10 mouse cellular contexts compared by ENCODE assay signal in genomic region chr14:46923931-46924330, GRCm38 (mm10). TPM values are rescaled to one million over a fixed set of nuclear protein-coding genes. Genes with fewer than 3 reads are reported as not detected.
DNase-seq lines count a peak whose midpoint lies in the region; ATAC-seq and TF ChIP-seq lines count a peak whose summit lies in the region.
"Had no signal": no experiment of that assay in that cellular context is flagged by ENCODE, and none has a peak within 500 bp of the region (broad histone marks: within the 10 kb centered on the region; RNA-seq: fewer than 3 reads in every experiment).

No protein-coding gene starts in this region.

- peak; percentile 27 for DNase-seq in gastrocnemius, postnatal 14 days
- DNase-seq in gastrocnemius, adult 8-10 months (ENCODE audit: low spot score in 2 of 2) = no peak
- peak; percentile 73 for DNase-seq in kidney, postnatal 0 days (ENCODE audit: low spot score)
- DNase-seq in lung, postnatal 4 days = peak; percentile 53 to 65
- DNase-seq in hindbrain, embryonic 11.5 days (ENCODE audit: low spot score) = no peak
- DNase-seq in testis, postnatal 14 days (ENCODE audit: low spot score) = no peak
- DNase-seq in spleen, postnatal 14 days (ENCODE audit: low spot score in 2 of 2) = no peak

- H3K9me3 ChIP-seq in heart, embryonic 14.5 days (ENCODE audit: control insufficient read depth, low read length) = no peaks in the 10 kb centered on the region
- no peaks in the 10 kb centered on the region for H3K9me3 ChIP-seq in kidney, postnatal 0 days (replicated peaks; ENCODE audit: low read length)
- H3K9me3 ChIP-seq in hindbrain, embryonic 11.5 days (ENCODE audit: control insufficient read depth, low read length) = no peaks in the 10 kb centered on the region
- H3K9me3 ChIP-seq: liver, embryonic 12.5 days had no signal

- H3K4me2 ChIP-seq in heart, embryonic 14.5 days (ENCODE audit: low read length) = no peak overlapping the region
- H3K4me2 ChIP-seq in kidney, postnatal 0 days (ENCODE audit: low read length) = peak overlapping the region; percentile 6; the same call in 1 of the 2 replicates
- no peak overlapping the region for H3K4me2 ChIP-seq in hindbrain, embryonic 11.5 days (replicated peaks; ENCODE audit: low read depth, low read length)
- H3K4me2 ChIP-seq: liver, embryonic 12.5 days had no signal

- no peak overlapping the region for H3K4me3 ChIP-seq in heart, embryonic 14.5 days (ENCODE audit: control insufficient read depth in 1 of 2, insufficient read depth in 1 of 2, low read depth in 1 of 2, low read length in 2 of 2)
- H3K4me3 ChIP-seq in kidney, postnatal 0 days (replicated peaks; ENCODE audit: low read depth, low read length) = no peak overlapping the region
- no peak overlapping the region for H3K4me3 ChIP-seq in hindbrain, embryonic 11.5 days (ENCODE audit: low read depth, low read length)
- H3K4me3 ChIP-seq: liver, embryonic 12.5 days had no signal

- intact Hi-C loops in gastrocnemius, postnatal 14 days (cut with DNase I; ENCODE audit: low total_unique reads) = no loop called here

- peaks cover 20 to 56% of the 10 kb centered on the region in 2 experiments for H3K4me1 ChIP-seq in heart, embryonic 14.5 days (ENCODE audit: control insufficient read depth in 2 of 2, insufficient read depth in 2 of 2, low read length in 2 of 2)
- 0 out of 2 replicates have a peak, but pooled peaks cover 11% of the 10 kb centered on the region for H3K4me1 ChIP-seq in kidney, postnatal 0 days (replicated peaks; ENCODE audit: insufficient read depth, low read length)
- H3K4me1 ChIP-seq in hindbrain, embryonic 11.5 days (replicated peaks; ENCODE audit: control insufficient read depth, insufficient read depth, low read length) = no peaks in the 10 kb centered on the region
- H3K4me1 ChIP-seq: liver, embryonic 12.5 days had no signal

- 41% methylated on average over 10 of the region's 10 CpGs for WGBS in heart, embryonic 14.5 days
- 57% methylated on average over 10 of the region's 10 CpGs for WGBS in kidney, postnatal 0 days
- WGBS in hindbrain, embryonic 11.5 days = 81% methylated on average over 10 of the region's 10 CpGs

- peak overlapping the region; percentile 5 to 53; a peak in 1 of 4 replicates for H3K27ac ChIP-seq in heart, embryonic 14.5 days (replicated peaks in 1 of 2; ENCODE audit: control insufficient read depth in 1 of 2, insufficient read depth in 1 of 2, low read depth in 2 of 2, low read length in 2 of 2)
- H3K27ac ChIP-seq in kidney, postnatal 0 days = peak overlapping the region; percentile 73
- H3K27ac ChIP-seq in hindbrain, embryonic 11.5 days (ENCODE audit: low read depth, low read length) = no peak overlapping the region
- H3K27ac ChIP-seq: liver, embryonic 12.5 days had no signal

- peaks cover 9% of the 10 kb centered on the region; the same call in 1 of the 2 replicates for H3K36me3 ChIP-seq in heart, embryonic 14.5 days (ENCODE audit: control insufficient read depth, insufficient read depth, low read length)
- H3K36me3 ChIP-seq in kidney, postnatal 0 days (ENCODE audit: insufficient read depth, low read length) = no peaks in the 10 kb centered on the region
- no peaks in the 10 kb centered on the region for H3K36me3 ChIP-seq in hindbrain, embryonic 11.5 days (ENCODE audit: control insufficient read depth, insufficient read depth, low read length)
- H3K36me3 ChIP-seq: liver, embryonic 12.5 days had no signal

- peak; percentile 42; the same call in 1 of the 2 replicates for ATAC-seq in heart, embryonic 14.5 days (ENCODE audit: insufficient number of reproducible peaks, insufficient read depth, low FRiP score, low read depth)
- ATAC-seq in kidney, postnatal 0 days (replicated peaks; ENCODE audit: low FRiP score, low read depth) = no peak
- ATAC-seq in hindbrain, embryonic 11.5 days (ENCODE audit: low FRiP score) = no peak
- ATAC-seq: liver, embryonic 12.5 days had no signal

- TF ChIP-seq CTCF in kidney, postnatal 0 days (IDR thresholded peaks at IDR 0.05; ENCODE audit: low read depth) = no peak

- H3K27me3 ChIP-seq in heart, embryonic 14.5 days (ENCODE audit: control insufficient read depth, insufficient read depth, low read length) = no peaks in the 10 kb centered on the region
- H3K27me3 ChIP-seq in kidney, postnatal 0 days (ENCODE audit: insufficient read depth, low read length) = no peaks in the 10 kb centered on the region
- H3K27me3 ChIP-seq in hindbrain, embryonic 11.5 days (ENCODE audit: control insufficient read depth, insufficient read depth, low read length) = no peaks in the 10 kb centered on the region

- no peak overlapping the region for H3K9ac ChIP-seq in heart, embryonic 14.5 days (ENCODE audit: low read length)
- no peak overlapping the region for H3K9ac ChIP-seq in kidney, postnatal 0 days (ENCODE audit: low read depth, low read length)
- no peak overlapping the region for H3K9ac ChIP-seq in hindbrain, embryonic 11.5 days (ENCODE audit: low read depth, low read length)
- H3K9ac ChIP-seq: liver, embryonic 12.5 days had no signal

RNA-seq across cellular contexts. Expression of gene Samd4, which starts 41.3 kb away (rescaled TPM):
- 10 to 100 TPM; 29.2 to 42.4 TPM for total RNA-seq in gastrocnemius, postnatal 14 days (2021)
- 10 to 100 TPM; 47.4 to 69.0 (median 56.6) TPM for total RNA-seq in gastrocnemius, adult 8-10 months (2022)
- polyA plus RNA-seq in heart, embryonic 14.5 days (2014; fragmentation: Nextera tagmentation; extraction: Ambion mirVana) = 11.0 and 12.0 TPM in 2 replicates
- 4.4 and 5.2 TPM in 2 replicates for polyA plus RNA-seq in kidney, postnatal 0 days (2015; fragmentation: Nextera tagmentation; extraction: Ambion mirVana)
- 3.1 and 4.7 TPM in 2 replicates for polyA plus RNA-seq in hindbrain, embryonic 11.5 days (2014; fragmentation: Nextera tagmentation; extraction: Ambion mirVana)
- total RNA-seq: monocyte, adult 5-6 weeks had no signal

Comparison
In these comparisons a context has a peak if more than half of its experiments do, and no peak if none do; other contexts are left out.
1. DNase-seq: peak in gastrocnemius, postnatal 14 days (single experiment), kidney, postnatal 0 days (single experiment) and lung, postnatal 4 days (2 of 2); none in gastrocnemius, adult 8-10 months (0 of 2), hindbrain, embryonic 11.5 days (single experiment), testis, postnatal 14 days (single experiment) and spleen, postnatal 14 days (0 of 2).